Mouse (Mus musculus) E14TG2a.4 (cell line): ENCODE data around the gene Edc4.

Experiments used
- CTCF ChIP-seq: conservative IDR thresholded peaks from 2 replicates; pipeline ENCODE4 v1.5.1; 2014; ENCODE audit warnings: low read length
- NANOG ChIP-seq: IDR thresholded peaks from 2 replicates; pipeline ENCODE4 v1.6.1; 2014; ENCODE audit warnings: borderline replicate concordance, low read length, mixed read lengths
- POU5F1 ChIP-seq: IDR thresholded peaks from 2 replicates; pipeline ENCODE4 v1.6.1; 2014; ENCODE audit warnings: low read length, borderline replicate concordance

GRCm38 (mm10) chr8:105931271-105931670, 50.6 kb downstream of the Edc4 start:
- TF ChIP-seq CTCF (no peak), POU5F1 (no peak), NANOG (no peak)
